In genomic region chr4:22477711-22478230, GRCm38 (mm10) we compare ENCODE assay signal across 9 mouse cellular contexts. TPM values are rescaled to one million over a fixed set of nuclear protein-coding genes. Genes with fewer than 3 reads are reported as not detected.
DNase-seq lines count a peak whose midpoint lies in the region; ATAC-seq and TF ChIP-seq lines count a peak whose summit lies in the region.
"Had no signal": no experiment of that assay in that cellular context is flagged by ENCODE, and none has a peak within 500 bp of the region (broad histone marks: within the 10 kb centered on the region; RNA-seq: fewer than 3 reads in every experiment).

No protein-coding gene starts in this region.

- 1% methylated on average over 17 of the region's 28 CpGs for WGBS in heart, embryonic 15.5 days
- under 1% methylated on average over 17 of the region's 28 CpGs for WGBS in embryonic facial prominence, embryonic 14.5 days
- 1% methylated on average over 19 of the region's 28 CpGs for WGBS in limb, embryonic 14.5 days

- no peak overlapping the region for H3K27ac ChIP-seq in heart, embryonic 15.5 days
- H3K27ac ChIP-seq in embryonic facial prominence, embryonic 14.5 days (replicated peaks; ENCODE audit: low read depth, low read length): no peak overlapping the region
- H3K27ac ChIP-seq in limb, embryonic 14.5 days (replicated peaks; ENCODE audit: low read depth, low read length): no peak overlapping the region

- no peaks in the 10 kb centered on the region for H3K36me3 ChIP-seq in heart, embryonic 15.5 days
- H3K36me3 ChIP-seq in E14TG2a.4 (ENCODE audit: insufficient read depth, low read length): no peaks in the 10 kb centered on the region
- H3K36me3 ChIP-seq in embryonic facial prominence, embryonic 14.5 days (ENCODE audit: control insufficient read depth, insufficient read depth, low read length): no peaks in the 10 kb centered on the region
- no peaks in the 10 kb centered on the region for H3K36me3 ChIP-seq in limb, embryonic 14.5 days (ENCODE audit: control insufficient read depth, insufficient read depth, low read length)

- ATAC-seq in heart, embryonic 15.5 days (replicated peaks; ENCODE audit: insufficient number of reproducible peaks, insufficient read depth, low FRiP score, low read depth): no peak
- 0 out of 2 replicates have a peak, but pooled peaks have one; percentile 45 for ATAC-seq in embryonic facial prominence, embryonic 14.5 days (ENCODE audit: low read depth)
- ATAC-seq in limb, embryonic 14.5 days (ENCODE audit: low FRiP score, low read depth): no peak

- peak overlapping the region; percentile 40 for H3K4me3 ChIP-seq in heart, embryonic 15.5 days
- H3K4me3 ChIP-seq in E14TG2a.4 (replicated peaks; ENCODE audit: low read length): peak overlapping the region; percentile 65
- peak overlapping the region; percentile 39 for H3K4me3 ChIP-seq in embryonic facial prominence, embryonic 14.5 days (ENCODE audit: low read depth, low read length)
- peak overlapping the region; percentile 38 for H3K4me3 ChIP-seq in limb, embryonic 14.5 days (replicated peaks; ENCODE audit: low read length)

- peaks cover 82% of the 10 kb centered on the region for H3K27me3 ChIP-seq in heart, embryonic 15.5 days
- H3K27me3 ChIP-seq in E14TG2a.4 (ENCODE audit: insufficient read depth, low read length): peaks cover 78% of the 10 kb centered on the region
- H3K27me3 ChIP-seq in embryonic facial prominence, embryonic 14.5 days (replicated peaks; ENCODE audit: control insufficient read depth, insufficient read depth, low read length): peaks cover 81% of the 10 kb centered on the region
- H3K27me3 ChIP-seq in limb, embryonic 14.5 days (ENCODE audit: control insufficient read depth, insufficient read depth, low read length): peaks cover 65% of the 10 kb centered on the region

- H3K4me2 ChIP-seq in heart, embryonic 15.5 days: peak overlapping the region; percentile 65
- peak overlapping the region; percentile 63 for H3K4me2 ChIP-seq in embryonic facial prominence, embryonic 14.5 days (ENCODE audit: low read depth, low read length)
- peak overlapping the region; percentile 81 for H3K4me2 ChIP-seq in limb, embryonic 14.5 days (replicated peaks; ENCODE audit: low read depth, low read length, severe bottlenecking)

- no peak for TF ChIP-seq CTCF in E14TG2a.4 (conservative IDR thresholded peaks at IDR 0.05; ENCODE audit: low read length)

- H3K9me3 ChIP-seq in heart, embryonic 15.5 days (replicated peaks): no peaks in the 10 kb centered on the region
- H3K9me3 ChIP-seq in E14TG2a.4 (ENCODE audit: low read length): no peaks in the 10 kb centered on the region
- H3K9me3 ChIP-seq in embryonic facial prominence, embryonic 14.5 days (ENCODE audit: control insufficient read depth, low read length): no peaks in the 10 kb centered on the region
- no peaks in the 10 kb centered on the region for H3K9me3 ChIP-seq in limb, embryonic 14.5 days (ENCODE audit: control insufficient read depth, low read length)

- peaks cover 13% of the 10 kb centered on the region for H3K4me1 ChIP-seq in heart, embryonic 15.5 days (replicated peaks)
- peaks cover 29% of the 10 kb centered on the region for H3K4me1 ChIP-seq in E14TG2a.4 (replicated peaks; ENCODE audit: low read depth, low read length)
- H3K4me1 ChIP-seq in embryonic facial prominence, embryonic 14.5 days (ENCODE audit: control insufficient read depth, insufficient read depth, low read length): no peaks in the 10 kb centered on the region
- peaks cover 3% of the 10 kb centered on the region; the same call in 1 of the 2 replicates for H3K4me1 ChIP-seq in limb, embryonic 14.5 days (ENCODE audit: control insufficient read depth, insufficient read depth, low read length)

- TF ChIP-seq POLR2A in limb, embryonic 14.5 days (IDR thresholded peaks at IDR 0.05; ENCODE audit: borderline replicate concordance, extremely low read depth, insufficient read depth, insufficient read length): no peak

- no peak overlapping the region for H3K9ac ChIP-seq in heart, embryonic 15.5 days
- 0 out of 2 replicates have a peak overlapping the region, but pooled peaks have one; percentile 22 for H3K9ac ChIP-seq in embryonic facial prominence, embryonic 14.5 days (ENCODE audit: low read depth, low read length)
- H3K9ac ChIP-seq in limb, embryonic 14.5 days (ENCODE audit: low read depth, low read length, severe bottlenecking): peak overlapping the region; percentile 29

- DNase-seq in heart, adult 8-10 months (ENCODE audit: low spot score): no peak
- DNase-seq in embryonic facial prominence, embryonic 14.5 days (ENCODE audit: low spot score): no peak
- DNase-seq in limb, embryonic 14.5 days (ENCODE audit: low spot score): no peak
- DNase-seq in spleen, postnatal 36 days (ENCODE audit: low spot score in 2 of 2): no peak
- no peak for DNase-seq in urinary bladder, postnatal 10 days (ENCODE audit: low spot score)
- DNase-seq in spleen, adult 12 weeks (ENCODE audit: low spot score): no peak

RNA-seq across cellular contexts. Expression of gene Pou3f2, which starts 10.4 kb away (rescaled TPM):
- 0.05 and 0.09 TPM in 2 replicates for polyA plus RNA-seq in heart, embryonic 15.5 days (2015; fragmentation: Nextera tagmentation; extraction: Ambion mirVana)
- total RNA-seq in heart, adult 8-10 months (2022): under 1 TPM in 1 of 4 experiments, not detected in 3; 0.03 TPM
- 0.13 and 0.17 TPM in 2 replicates for polyA plus RNA-seq in embryonic facial prominence, embryonic 14.5 days (2014; fragmentation: Nextera tagmentation; extraction: Ambion mirVana)
- polyA plus RNA-seq in limb, embryonic 14.5 days (2012; rRNA removed): 0.31 and 0.46 TPM in 2 replicates
- 0.26 and 0.30 TPM in 2 replicates for polyA plus RNA-seq in limb, embryonic 14.5 days (2014; fragmentation: Nextera tagmentation; extraction: Ambion mirVana)
- total RNA-seq: heart, adult 18-20 months had no signal
